8 mouse cellular contexts compared by ENCODE assay signal in genomic region chr3:57845786-57846661, GRCm38 (mm10). TPM values are rescaled to one million over a fixed set of nuclear protein-coding genes. Genes with fewer than 3 reads are reported as not detected.
DNase-seq lines count a peak whose midpoint lies in the region; ATAC-seq lines count a peak whose summit lies in the region.

No protein-coding gene starts in this region.

- DNase-seq in adrenal gland, adult 2 months = peak; percentile 39
- DNase-seq in adrenal gland, adult 8-10 months = no peak
- peak; percentile 32 for DNase-seq in MN1 (ENCODE audit: low spot score)
- DNase-seq in embryonic facial prominence, embryonic 14.5 days (ENCODE audit: low spot score) = peak; percentile 73
- peak; percentile 62 for DNase-seq in hindbrain, embryonic 14.5 days (ENCODE audit: low spot score)
- DNase-seq in liver, embryonic 11.5 days (ENCODE audit: low spot score) = no peak
- DNase-seq in right cerebral cortex, adult 18-20 months = peak; percentile 53
- no peak for DNase-seq in urinary bladder, postnatal 4 days (ENCODE audit: low spot score in 2 of 2)

- no peaks in the 10 kb centered on the region for H3K27me3 ChIP-seq in embryonic facial prominence, embryonic 14.5 days (replicated peaks; ENCODE audit: control insufficient read depth, insufficient read depth, low read length)
- no peaks in the 10 kb centered on the region for H3K27me3 ChIP-seq in hindbrain, embryonic 14.5 days (ENCODE audit: control insufficient read depth, insufficient read depth, low read length)
- peaks cover 10% of the 10 kb centered on the region; the same call in 1 of the 2 replicates for H3K27me3 ChIP-seq in liver, embryonic 11.5 days (replicated peaks; ENCODE audit: control insufficient read depth, insufficient read depth, low read length)

- H3K4me1 ChIP-seq in embryonic facial prominence, embryonic 14.5 days (ENCODE audit: control insufficient read depth, insufficient read depth, low read length) = peaks cover 12% of the 10 kb centered on the region; the same call in 1 of the 2 replicates
- H3K4me1 ChIP-seq in hindbrain, embryonic 14.5 days (replicated peaks; ENCODE audit: control insufficient read depth, insufficient read depth, low read length) = peaks cover 21% of the 10 kb centered on the region
- H3K4me1 ChIP-seq in liver, embryonic 11.5 days (replicated peaks; ENCODE audit: control insufficient read depth, insufficient read depth, low read length) = peaks cover 4% of the 10 kb centered on the region

- peak overlapping the region; percentile 55; the same call in 1 of the 2 replicates for H3K27ac ChIP-seq in embryonic facial prominence, embryonic 14.5 days (replicated peaks; ENCODE audit: low read depth, low read length)
- H3K27ac ChIP-seq in hindbrain, embryonic 14.5 days = peak overlapping the region; percentile 100
- no peak overlapping the region for H3K27ac ChIP-seq in liver, embryonic 11.5 days (ENCODE audit: low read depth, low read length)

- ATAC-seq in embryonic facial prominence, embryonic 14.5 days (ENCODE audit: low read depth) = no peak
- ATAC-seq in hindbrain, embryonic 14.5 days (ENCODE audit: low FRiP score) = no peak
- ATAC-seq in liver, embryonic 11.5 days (replicated peaks; ENCODE audit: low FRiP score) = no peak

- peaks cover 31% of the 10 kb centered on the region for H3K36me3 ChIP-seq in embryonic facial prominence, embryonic 14.5 days (ENCODE audit: control insufficient read depth, insufficient read depth, low read length)
- peaks cover 36% of the 10 kb centered on the region for H3K36me3 ChIP-seq in hindbrain, embryonic 14.5 days (replicated peaks; ENCODE audit: control insufficient read depth, insufficient read depth)
- peaks cover 4% of the 10 kb centered on the region; the same call in 1 of the 2 replicates for H3K36me3 ChIP-seq in liver, embryonic 11.5 days (ENCODE audit: control insufficient read depth, insufficient read depth, low read length)

- peak overlapping the region; percentile 89 for H3K9ac ChIP-seq in embryonic facial prominence, embryonic 14.5 days (ENCODE audit: low read depth, low read length)
- H3K9ac ChIP-seq in hindbrain, embryonic 14.5 days = peak overlapping the region; percentile 99
- H3K9ac ChIP-seq in liver, embryonic 11.5 days (ENCODE audit: low read depth, low read length) = no peak overlapping the region

- peak overlapping the region; percentile 98 for H3K4me3 ChIP-seq in embryonic facial prominence, embryonic 14.5 days (ENCODE audit: low read depth, low read length)
- H3K4me3 ChIP-seq in hindbrain, embryonic 14.5 days (replicated peaks; ENCODE audit: low read length) = peak overlapping the region; percentile 99
- H3K4me3 ChIP-seq in liver, embryonic 11.5 days (ENCODE audit: low read depth, low read length) = peak overlapping the region; percentile 76

- no peaks in the 10 kb centered on the region for H3K9me3 ChIP-seq in embryonic facial prominence, embryonic 14.5 days (ENCODE audit: control insufficient read depth, low read length)
- no peaks in the 10 kb centered on the region for H3K9me3 ChIP-seq in hindbrain, embryonic 14.5 days (ENCODE audit: control insufficient read depth, low read length)
- H3K9me3 ChIP-seq in liver, embryonic 11.5 days (ENCODE audit: control insufficient read depth, low read length) = no peaks in the 10 kb centered on the region

- peak overlapping the region; percentile 61 for H3K4me2 ChIP-seq in embryonic facial prominence, embryonic 14.5 days (ENCODE audit: low read depth, low read length)
- peak overlapping the region; percentile 74 for H3K4me2 ChIP-seq in hindbrain, embryonic 14.5 days (replicated peaks)
- peak overlapping the region; percentile 98 for H3K4me2 ChIP-seq in liver, embryonic 11.5 days

- 12% methylated on average over 11 of the region's 11 CpGs for WGBS in embryonic facial prominence, embryonic 14.5 days
- 5% methylated on average over 11 of the region's 11 CpGs for WGBS in hindbrain, embryonic 14.5 days
- 39% methylated on average over 11 of the region's 11 CpGs for WGBS in liver, embryonic 11.5 days

RNA-seq across cellular contexts. Expression of gene Pfn2, which starts 1.9 kb away (rescaled TPM):
- 10 to 100 TPM; 38.3 to 67.6 TPM for total RNA-seq in adrenal gland, adult 2 months (2021)
- polyA plus RNA-seq in adrenal gland, adult 2 months (2012; rRNA removed) = 28.6 and 31.6 TPM in 2 replicates
- total RNA-seq in adrenal gland, adult 8-10 months (2022) = 10 to 100 TPM; 47.6 to 57.7 (median 49.9) TPM
- polyA plus RNA-seq in embryonic facial prominence, embryonic 14.5 days (2014; fragmentation: Nextera tagmentation; extraction: Ambion mirVana) = 150 and 165 TPM in 2 replicates
- polyA plus RNA-seq in hindbrain, embryonic 14.5 days (2014; fragmentation: Nextera tagmentation; extraction: Ambion mirVana) = 736 and 803 TPM in 2 replicates
- 38.5 and 39.0 TPM in 2 replicates for polyA plus RNA-seq in liver, embryonic 11.5 days (2014; fragmentation: Nextera tagmentation; extraction: Ambion mirVana)

Comparison
In these comparisons a context has a peak if more than half of its experiments do, and no peak if none do; other contexts are left out.
1. DNase-seq: peak in adrenal gland, adult 2 months (single experiment), MN1 (single experiment), embryonic facial prominence, embryonic 14.5 days (single experiment), hindbrain, embryonic 14.5 days (single experiment) and right cerebral cortex, adult 18-20 months (single experiment); none in adrenal gland, adult 8-10 months (single experiment), liver, embryonic 11.5 days (single experiment) and urinary bladder, postnatal 4 days (0 of 2).
2. Peak in every context shown above with its lines, with median percentiles within 50 percentile points of each other: H3K4me2 ChIP-seq and H3K4me3 ChIP-seq.